Mouse (Mus musculus): Measurements from ENCODE around the gene Snrnp27.

Snrnp27 gene

GRCm38 (mm10) chr6:86683872-86684654 is at the start of gene Snrnp27:
Gene Snrnp27 (minus strand): TSS chr6:86684522.
- peak; percentile 95 for DNase-seq (ENCODE audit: low read depth, low spot score)

DNA sequence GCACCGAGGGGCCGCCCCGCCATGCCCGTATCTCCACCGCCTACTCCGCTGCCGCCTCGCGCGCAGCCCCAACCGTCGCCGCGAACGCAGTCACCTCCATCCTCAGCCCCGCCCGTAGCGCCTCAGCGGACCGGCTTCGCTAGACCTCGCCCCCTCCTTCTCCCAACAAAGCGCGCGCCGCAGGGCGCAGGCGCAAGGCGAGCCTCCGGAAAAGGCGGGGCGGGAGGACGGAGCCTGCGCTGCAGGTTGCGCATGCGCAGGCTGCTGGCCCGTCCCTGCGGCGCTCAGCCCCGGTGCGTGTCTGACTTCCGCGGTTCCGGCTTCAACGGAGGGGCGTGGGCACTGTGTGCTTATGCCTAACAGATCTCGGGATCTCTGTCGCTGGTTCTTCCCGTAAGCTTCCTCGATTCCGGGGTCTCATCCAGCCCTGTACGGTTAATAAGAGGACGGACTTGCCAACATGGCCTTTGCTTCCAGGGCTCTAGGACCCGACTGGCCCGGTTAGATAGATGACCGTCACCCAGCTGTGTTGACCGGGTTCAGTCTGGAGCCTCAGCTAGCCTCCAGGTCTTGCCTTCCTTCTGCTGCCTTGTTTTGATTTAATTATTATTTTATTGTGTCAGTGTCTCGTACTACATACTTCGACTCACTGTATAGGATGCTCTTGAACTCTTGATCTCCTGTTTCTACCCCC is 49.0 kb upstream of the Snrnp27 start, which contains the start of gene Gmcl1:
Gene Gmcl1 (minus strand): TSS at position 201 of the 694 bp plus-strand sequence.
- peak; percentile 96 for DNase-seq (ENCODE audit: low read depth, low spot score)

DNA sequence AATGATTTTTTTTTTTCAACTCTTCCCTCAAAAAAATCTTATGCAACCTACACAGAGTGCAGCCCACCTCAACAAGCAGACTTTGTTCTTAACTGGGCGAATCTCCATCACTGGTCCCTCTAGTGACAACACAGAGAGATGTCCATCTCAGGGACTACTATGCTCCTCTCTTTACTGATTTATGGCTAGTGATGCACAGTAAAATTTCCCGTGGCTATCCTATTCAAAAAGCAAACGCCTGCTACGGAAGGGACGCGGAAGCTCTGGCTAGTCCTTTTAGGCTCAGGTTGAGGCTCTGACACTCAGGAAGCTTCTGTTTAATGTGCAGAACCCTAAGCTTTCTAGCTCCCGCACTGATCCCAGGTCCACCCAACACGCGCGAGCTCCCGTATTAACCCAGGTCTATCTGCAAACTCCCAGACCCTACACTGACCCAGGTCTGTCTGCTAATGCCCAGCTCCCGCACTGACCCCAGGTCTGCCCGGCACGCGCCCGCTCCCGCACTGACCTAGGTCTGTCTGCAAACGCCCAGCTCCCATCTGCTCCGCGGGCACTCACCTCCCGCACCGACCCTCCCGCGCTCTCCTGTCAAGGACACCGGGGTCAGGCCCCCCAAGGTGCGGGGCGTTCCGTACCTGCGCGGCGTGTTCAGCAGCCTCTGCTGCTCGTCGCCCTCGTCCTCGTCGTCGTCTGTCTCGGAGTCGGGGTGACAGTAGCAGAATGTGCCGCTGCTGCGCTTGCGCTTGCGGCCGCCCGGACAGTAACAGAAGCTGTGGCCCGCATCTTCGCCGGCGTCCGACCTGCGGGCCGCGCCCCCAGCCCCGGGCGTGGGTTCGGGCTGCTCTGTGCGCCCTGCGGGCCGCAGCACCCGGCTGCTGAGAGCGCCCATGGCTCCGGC is 48.2 kb upstream of the Snrnp27 start:
- peak; percentile 57 for DNase-seq (ENCODE audit: low read depth, low spot score)

DNA sequence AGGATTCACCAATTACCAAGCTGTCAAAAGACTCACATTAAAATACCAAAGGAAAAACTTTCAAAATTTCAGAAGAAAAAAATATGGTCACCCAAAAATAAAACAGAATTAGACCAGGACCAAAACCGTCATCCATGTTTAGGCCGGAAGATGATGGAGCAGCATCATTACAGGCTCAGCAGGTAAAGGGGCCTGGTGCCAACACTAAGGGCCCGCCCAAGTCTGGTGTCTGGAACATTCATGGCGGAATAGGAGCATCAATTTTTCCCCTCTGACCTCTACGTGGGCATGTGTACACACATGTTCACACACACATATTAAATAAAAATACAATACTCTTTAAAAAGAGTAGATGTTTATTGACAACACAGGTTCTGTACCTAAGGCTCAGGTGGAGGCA is 44.4 kb upstream of the Snrnp27 start:
- DNase-seq (ENCODE audit: low read depth, low spot score), result no peak

DNA sequence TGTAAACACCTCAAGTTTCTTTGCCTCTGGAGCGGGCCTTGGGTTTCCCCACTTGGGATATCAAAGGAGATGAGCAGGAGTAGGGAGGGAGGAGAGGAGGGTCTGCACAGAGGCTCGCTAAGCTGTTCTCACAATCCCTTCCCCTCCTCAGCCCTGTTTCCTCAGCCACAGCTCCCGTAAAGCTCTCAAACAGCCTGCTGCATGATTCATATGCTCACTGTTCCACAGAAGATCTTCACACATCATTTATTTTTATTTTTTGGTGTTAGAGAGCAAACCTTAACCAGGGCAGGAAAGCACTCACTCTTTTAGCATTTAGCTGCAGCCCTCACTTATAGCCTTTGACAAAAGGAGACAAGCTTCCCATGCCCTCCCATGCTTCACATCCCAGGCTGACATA is 37.7 kb upstream of the Snrnp27 start:
- DNase-seq (ENCODE audit: low read depth, low spot score), result no peak

DNA sequence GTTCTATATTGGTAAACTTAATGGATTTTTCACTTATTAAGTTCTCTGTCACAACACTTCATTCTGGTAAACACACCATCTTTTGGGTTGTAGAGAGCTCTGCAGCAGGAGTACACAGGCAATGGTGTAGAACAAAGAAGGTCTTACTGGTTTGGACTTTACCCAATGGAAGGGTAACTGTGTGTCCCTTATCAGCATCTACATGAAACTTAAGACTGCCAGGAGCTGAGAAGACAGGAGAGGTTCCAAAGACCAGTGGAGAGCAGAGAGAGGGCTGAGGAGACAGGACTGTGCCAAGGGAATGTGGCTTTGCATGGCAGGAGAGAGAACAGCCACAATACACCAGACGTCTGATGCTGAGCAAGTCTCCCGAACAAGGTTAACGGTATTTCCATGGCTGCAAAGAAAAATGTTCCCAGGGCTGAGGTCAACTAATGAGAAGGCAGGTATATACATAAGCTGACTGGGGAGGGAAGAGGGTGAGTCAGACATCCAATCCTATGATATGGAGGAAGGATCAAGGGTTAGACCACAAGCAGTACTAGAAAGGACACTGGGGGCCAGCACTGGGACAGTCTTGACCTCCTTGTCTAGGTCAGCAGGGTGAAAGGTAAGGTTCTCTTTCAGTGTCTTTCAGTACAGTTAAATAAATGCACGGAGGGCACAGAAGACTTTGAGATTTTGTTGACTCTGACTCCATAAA is 23.9 kb upstream of the Snrnp27 start:
- DNase-seq (ENCODE audit: low read depth, low spot score), result no peak

GRCm38 (mm10) chr6:86702577-86702976 is 18.3 kb upstream of the Snrnp27 start:
- DNase-seq (ENCODE audit: low read depth, low spot score), result no peak

DNA sequence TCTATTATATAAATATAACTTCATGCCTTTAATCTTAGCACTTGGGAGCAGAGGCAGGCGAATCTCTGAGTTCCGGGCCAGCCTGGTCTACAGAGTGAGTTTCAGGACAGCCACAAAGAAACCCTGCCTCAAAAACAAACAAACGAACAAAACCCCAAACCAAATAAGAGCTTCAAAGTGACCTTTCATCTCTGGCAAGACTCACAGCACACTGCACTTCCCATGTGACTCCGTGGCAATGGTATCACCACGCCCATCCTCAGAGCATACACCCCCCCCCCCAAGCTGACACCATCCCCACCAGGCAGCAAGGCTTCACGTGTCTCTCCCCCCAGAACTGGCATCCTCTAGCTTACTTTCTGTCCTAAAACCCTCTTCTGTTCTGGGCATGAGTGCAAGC is 13.6 kb upstream of the Snrnp27 start:
- DNase-seq (ENCODE audit: low read depth, low spot score), result no peak

DNA sequence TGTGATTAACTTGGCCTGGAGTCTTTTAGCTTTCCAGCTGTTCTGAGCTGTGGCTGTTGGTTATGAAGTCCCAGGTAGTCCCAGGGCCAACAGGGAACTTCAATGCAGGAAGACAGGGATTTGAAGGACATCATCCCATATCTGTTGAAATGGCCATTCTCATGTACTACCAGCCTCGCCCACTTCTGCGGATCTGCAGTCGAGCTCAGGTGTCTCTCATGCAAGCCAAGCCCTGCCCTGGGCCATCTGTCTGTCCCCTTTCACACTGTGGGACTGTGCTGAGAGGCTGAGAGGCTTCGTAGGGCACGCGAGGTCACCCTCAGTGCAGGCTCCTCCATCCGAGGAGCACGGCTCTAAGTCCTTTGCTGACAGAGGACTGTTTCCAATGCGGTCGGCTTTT is 11.9 kb upstream of the Snrnp27 start:
- DNase-seq (ENCODE audit: low read depth, low spot score), result no peak

DNA sequence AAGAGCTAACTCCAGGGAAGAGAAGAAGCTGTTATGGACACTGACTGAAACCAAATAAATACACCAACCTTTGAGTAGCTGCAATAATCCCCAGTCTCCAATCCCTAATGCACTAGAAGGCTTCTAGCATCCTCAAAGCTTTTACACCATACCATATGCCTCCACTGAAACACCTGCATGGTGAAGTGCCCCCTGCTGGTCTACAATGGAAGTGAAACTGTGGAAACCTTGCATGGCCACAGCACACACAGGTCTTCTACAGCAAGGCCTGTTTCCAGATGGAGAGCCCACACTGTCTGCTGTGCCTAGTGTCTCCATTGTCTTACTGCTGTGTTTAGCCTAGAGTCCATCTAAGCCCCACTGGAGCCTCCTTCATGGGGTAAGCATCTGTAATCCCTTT is 10.1 kb upstream of the Snrnp27 start:
- DNase-seq (ENCODE audit: low read depth, low spot score), result peak; percentile 82

- no peak for DNase-seq (ENCODE audit: low read depth, low spot score)
These were observed 5.3 kb upstream of the Snrnp27 start for GRCm38 (mm10) chr6:86689671-86690070.

GRCm38 (mm10) chr6:86686971-86687370 is 2.6 kb upstream of the Snrnp27 start:
- DNase-seq (ENCODE audit: low read depth, low spot score), result peak; percentile 90

GRCm38 (mm10) chr6:86684655-86685011 is 311 bp upstream of the Snrnp27 start:
- no peak for DNase-seq (ENCODE audit: low read depth, low spot score)

GRCm38 (mm10) chr6:86681289-86681688 is 3.0 kb downstream of the Snrnp27 start:
- no peak for DNase-seq (ENCODE audit: low read depth, low spot score)

DNA sequence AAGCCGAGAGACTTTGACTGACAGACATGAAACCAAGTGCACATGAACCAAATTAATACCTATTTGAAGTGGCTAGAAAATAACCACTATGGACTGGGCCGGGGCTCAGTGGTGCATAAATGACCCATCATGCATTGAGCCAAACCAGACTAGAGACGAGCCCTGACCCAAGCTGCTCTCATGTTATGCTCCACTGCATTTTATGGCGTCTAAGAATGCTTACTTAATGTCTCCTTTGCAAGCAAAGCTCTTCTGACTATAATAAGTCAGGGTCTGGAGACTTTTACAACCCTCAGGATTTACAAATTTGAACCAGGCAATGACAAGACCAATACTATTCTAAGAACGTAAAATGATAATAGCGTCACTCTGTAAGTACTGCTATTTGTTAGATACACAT is 6.0 kb downstream of the Snrnp27 start:
- no peak for DNase-seq (ENCODE audit: low read depth, low spot score)

DNA sequence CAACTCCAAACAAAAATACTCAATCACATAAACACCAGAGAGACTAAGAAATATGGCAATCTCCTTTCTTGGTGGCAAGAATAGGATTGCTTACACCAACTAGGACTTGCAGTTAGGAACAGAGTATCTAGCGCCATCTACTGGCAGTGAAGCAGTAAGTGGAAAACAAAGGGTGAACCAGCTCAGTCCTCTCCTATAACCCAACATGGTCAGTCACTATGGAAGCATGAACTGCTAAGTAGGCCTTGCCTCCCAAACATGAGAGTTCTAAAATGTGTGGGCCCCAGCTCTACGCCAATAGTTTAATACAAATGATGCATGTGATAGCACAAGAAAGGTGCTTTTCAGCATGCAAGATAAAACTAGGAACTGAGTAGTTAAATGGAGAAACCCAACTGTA is 13.4 kb downstream of the Snrnp27 start:
- DNase-seq (ENCODE audit: low read depth, low spot score), result peak; percentile 93

DNA sequence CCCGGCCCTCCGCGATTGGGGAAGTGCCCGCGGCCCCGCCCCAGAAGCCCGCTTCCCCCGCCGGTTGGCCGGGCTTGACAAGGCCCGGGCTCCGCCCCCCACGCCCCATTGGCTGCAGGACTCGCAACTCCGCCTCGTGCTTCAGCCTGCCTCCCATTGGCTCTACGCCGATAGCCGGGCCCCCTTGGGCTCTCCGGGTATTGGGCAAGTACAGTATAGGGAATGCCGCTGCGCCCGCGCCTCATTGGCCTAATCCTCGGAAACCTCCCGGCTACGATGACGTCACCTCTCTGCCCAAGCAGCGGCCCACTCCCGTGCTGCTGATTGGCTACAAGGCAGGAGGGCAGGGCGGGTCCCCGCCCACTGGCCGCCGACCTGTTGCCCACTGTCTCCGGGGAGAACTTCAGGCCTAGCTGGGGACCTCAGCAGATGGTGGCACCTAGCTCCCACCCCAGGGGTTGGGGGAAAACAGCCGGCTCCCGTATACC is 15.0 kb downstream of the Snrnp27 start:
- DNase-seq (ENCODE audit: low read depth, low spot score), result peak; percentile 100

DNA sequence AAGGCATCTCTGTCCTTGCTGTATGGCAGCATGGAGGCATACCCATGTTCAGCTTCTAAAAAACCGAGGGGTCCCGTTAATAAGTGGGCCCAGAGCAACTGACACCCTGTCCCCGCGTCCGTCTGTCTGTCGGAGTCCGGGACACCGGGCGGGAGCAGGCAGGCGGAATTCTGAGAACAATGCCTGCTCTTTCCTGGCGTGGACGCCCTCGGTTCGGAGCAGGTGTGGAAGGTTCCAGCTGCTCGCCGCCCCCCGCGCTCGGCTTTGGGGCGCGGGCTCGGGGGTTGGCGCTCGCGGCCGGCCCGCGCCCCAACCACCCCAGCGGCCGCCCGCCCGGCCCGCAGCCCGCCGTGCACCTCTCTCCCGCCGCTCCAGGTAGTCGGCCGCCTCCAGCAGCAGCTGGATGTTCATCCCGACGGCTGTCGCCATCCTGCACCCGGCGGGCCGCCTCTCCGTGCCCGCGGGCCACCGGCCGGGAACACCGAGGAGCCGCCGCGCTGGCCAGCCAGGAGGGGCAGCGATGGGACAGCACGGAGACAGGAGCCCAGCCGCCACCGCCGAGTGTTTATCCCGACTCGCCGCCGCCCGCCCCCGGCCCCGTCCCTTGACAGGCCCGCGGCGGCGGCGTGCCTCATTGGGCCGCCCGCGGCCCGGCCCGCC is 15.6 kb downstream of the Snrnp27 start, which contains the start of gene Mxd1:
Gene Mxd1 (minus strand): TSS at position 582 of the 660 bp plus-strand sequence.
- DNase-seq (ENCODE audit: low read depth, low spot score), result peak; percentile 11

- no peak for DNase-seq (ENCODE audit: low read depth, low spot score)
These were observed 17.3 kb downstream of the Snrnp27 start for GRCm38 (mm10) chr6:86667061-86667460.

GRCm38 (mm10) chr6:86665560-86666307 is 18.6 kb downstream of the Snrnp27 start:
- DNase-seq (ENCODE audit: low read depth, low spot score), result no peak
